Mouse (Mus musculus) kidney, postnatal 36 days (tissue): ENCODE measurements at regions not wholly inside any gene's neighbourhood (a gene's known extent, or its start where the extent isn't known, plus 50 kb on each side); places are given as distances from the start of the nearest gene placed in this dataset.

Source experiments
- DNase-seq, 2 experiments: peaks; one replicate each; pipeline ENCODE4 v3.0.0; 2021 to 2022; ENCODE audit warnings: mixed read lengths in 2 of 2

DNA sequence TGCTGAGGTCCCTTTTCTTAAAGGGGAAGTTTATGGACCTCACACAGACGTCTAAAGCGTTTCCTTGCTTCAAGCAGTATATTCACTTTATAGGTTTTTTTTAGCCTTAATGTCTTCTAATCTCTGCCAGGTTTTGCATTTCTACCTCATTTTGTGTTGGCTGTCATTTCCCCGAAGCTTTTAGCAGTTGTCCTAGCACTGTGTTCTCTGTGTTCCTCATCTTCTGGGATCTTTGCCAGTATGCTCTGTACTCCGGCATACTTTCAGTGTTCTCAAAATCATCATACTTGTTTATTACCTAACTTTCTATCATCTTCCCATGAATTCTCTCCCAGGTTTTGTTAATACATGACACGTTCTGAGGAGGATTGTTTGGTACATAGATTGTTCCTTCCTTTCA lies 333.5 kb upstream of the Lsamp start:
- no peak for DNase-seq

DNA sequence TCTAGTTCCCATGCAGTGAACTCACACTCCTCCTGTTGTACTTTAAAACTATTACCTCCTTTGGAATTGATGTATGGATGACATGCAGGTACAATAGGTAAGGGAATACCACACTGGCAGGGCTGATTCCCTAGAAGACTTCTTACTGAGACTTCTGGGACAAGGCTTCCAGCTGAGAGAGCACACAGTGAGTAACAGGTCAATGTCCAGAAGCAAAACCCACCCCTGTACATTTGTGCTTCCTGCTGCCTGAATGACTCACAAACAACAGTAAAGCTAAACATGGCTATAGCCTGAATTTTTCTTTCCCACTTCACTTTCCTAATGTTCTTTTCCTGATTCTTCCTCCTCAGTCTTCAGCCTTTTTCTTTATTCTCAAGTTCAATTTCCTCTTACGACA lies 316.3 kb upstream of the Lsamp start:
- no peak for DNase-seq

GRCm38 (mm10) chr16:39672096-39672985 lies 311.8 kb upstream of the Lsamp start:
- no peak for DNase-seq

DNA sequence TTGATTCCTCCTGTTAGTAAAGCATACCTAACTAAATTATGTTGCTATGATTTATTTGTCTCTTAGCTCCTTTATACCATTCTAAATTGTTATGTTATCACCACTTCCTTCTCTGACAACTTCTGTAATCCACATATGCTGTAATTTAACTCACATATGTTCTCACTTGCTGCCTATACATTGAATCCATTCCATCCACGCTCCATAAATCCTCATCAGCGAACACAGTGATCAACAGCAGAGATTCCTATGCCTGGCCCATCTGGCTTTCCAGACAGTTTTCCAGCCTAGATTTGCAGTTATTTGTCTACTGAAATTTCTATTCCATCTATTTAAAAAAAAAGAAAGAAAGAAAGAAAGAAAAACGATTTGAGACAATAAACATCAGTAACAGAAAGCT lies 308.4 kb upstream of the Lsamp start:
- DNase-seq = no peak

DNA sequence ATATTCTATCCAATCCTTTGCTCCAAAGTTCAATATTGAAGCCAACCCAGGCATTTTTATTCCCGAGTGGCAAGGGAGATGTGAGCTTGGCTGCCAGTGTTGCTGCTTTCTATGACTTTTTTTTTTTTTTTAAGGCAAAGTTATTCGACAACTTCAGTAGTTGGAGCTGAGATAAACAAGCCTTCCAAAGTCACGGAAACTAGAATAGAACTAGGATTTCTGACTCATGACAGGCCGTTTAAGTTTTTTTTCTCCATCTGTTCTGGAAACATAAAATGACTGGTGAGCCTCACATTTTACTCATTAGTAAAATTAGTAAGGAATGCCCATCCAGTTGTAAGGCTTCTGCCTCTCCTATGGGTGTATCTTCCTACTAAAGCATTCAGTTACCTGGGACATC lies 305.9 kb upstream of the Lsamp start:
- DNase-seq = no peak

DNA sequence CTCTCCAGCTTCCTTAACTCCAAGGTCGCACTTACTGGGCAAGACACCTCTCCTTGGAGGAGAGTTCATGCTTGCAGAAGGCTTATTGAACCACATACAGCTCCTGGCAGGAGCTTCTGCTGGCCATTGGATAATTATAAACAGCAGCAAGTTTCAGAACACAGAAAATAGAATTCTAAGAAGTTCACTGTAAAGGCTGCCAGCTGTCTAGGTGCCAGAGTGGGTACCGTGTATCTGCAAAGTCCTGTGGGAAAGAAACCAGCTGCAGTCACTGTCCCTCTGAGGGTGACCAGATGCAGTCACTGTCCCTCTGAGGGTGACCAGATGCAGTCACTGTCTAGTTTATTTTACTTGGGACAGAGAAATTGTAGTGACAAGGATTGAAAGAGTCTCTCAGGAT lies 291.1 kb upstream of the Lsamp start:
- peak; percentile 29 to 69 for DNase-seq

- no peak for DNase-seq
Observed at GRCm38 (mm10) chr16:39695855-39696254, 288.3 kb upstream of the Lsamp start.

GRCm38 (mm10) chr16:39699201-39699600 lies 285.0 kb upstream of the Lsamp start:
- DNase-seq = no peak

DNA sequence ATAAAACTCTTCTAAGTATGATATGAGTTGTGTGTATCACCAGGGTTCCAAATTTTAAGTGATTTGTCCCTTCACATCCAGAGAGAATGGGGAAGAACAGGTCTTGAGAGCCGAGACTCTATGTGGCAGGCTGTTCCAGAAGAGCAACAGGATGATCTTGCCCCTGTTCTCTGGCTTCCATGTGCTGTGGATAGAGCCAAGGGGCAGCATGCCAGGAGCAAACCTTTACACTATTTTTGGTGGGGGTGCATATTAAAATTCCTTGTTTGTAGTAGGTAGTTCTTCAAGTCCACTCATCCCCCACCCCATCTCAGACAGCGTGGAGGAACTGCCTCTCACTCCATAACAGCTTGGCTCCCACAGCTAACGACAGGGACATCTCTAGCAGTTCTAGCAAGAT lies 278.0 kb upstream of the Lsamp start:
- DNase-seq = no peak

GRCm38 (mm10) chr16:39709387-39710039 lies 274.6 kb upstream of the Lsamp start:
- peak; percentile 4 to 20 for DNase-seq

- no peak for DNase-seq
Observed at GRCm38 (mm10) chr16:39727586-39727985, 256.6 kb upstream of the Lsamp start.

DNA sequence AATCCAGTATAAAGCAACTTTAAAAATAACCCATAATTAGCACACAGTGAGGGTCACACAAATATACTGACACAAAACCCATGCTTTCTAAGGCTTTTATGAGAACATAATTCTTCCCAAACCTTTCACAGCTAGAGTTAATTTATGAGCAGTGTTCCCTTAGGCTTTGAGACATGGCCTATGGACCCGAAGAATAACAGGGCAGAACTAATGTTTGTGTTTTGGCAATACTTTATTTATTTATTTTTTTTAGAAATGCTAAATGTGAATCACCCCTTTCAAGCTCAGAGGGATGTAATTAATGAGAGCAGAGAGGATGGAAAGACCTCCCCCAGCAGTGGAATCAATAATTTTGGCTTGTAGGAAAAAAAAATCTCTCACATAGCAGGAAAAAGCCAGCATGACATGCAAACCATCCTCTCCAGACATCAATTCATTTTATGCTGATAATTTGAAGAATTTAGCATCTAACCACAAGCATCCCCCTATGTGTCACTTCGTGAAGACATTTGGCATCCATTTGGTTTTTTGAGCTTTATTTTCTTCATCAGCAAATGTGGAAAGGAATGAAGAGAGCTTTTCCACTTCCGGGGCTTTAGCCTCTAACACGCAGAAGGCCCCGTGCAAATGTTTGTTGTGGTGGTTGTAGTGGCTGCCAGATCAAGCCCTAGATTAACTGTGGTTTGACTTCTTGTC lies 238.0 kb upstream of the Lsamp start:
- peak in 1 of 2 experiments; percentile 8 for DNase-seq

GRCm38 (mm10) chr16:39751748-39752147 lies 232.4 kb upstream of the Lsamp start:
- DNase-seq = no peak

GRCm38 (mm10) chr16:39801063-39801462 lies 183.1 kb upstream of the Lsamp start:
- DNase-seq = no peak

DNA sequence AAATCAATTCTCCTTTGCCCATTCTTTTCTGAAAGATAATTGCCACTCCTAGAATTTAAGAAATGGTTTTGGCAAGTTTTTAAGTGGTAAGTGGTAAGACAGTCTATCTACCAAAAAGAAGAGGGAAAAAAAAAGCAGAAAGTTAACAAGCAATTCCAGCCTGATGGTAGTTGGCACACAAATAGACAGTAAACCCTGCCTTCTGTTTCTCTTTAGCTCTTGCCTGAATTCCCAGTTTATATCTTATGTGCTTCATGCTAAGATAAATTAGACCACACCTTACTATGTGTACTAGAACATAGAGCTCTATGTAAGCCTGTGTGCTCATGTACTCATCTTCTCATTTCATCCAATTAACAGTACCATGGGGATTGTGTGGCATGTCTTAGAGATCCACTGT lies 164.0 kb upstream of the Lsamp start:
- no peak for DNase-seq

GRCm38 (mm10) chr16:39834241-39834640 lies 149.9 kb upstream of the Lsamp start:
- DNase-seq = no peak

GRCm38 (mm10) chr16:39881525-39881924 lies 102.6 kb upstream of the Lsamp start:
- no peak for DNase-seq

DNA sequence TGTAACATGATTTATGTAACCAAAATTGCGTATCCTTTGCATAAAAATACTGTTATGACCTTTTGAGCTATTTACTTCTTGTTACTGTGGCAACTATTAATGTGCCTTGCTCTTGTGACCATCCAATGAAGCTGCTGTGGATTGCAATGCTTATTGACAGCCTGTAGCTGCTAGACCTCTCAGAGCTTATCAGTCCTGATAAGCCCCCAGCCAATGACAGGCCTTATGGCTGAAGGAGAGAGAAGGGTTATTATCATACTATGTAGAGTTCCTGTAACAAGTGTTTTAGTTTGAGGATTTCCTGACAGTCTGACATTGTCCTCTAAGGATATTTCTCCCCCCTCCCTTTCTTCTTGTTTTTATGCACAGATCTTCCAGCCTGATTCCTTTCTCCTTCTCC lies 96.2 kb upstream of the Lsamp start:
- DNase-seq = no peak
